Mouse (Mus musculus) C2C12 (cell line): Measurements from ENCODE around the gene Vav1.

Experiments used
- CEBPB ChIP-seq: IDR thresholded peaks from one replicate; pipeline ENCODE4 v1.6.1; 2011; ENCODE audit warnings: low read depth, mild to moderate bottlenecking, control low read depth, moderate library complexity
- CTCF ChIP-seq: IDR thresholded peaks from one replicate; pipeline ENCODE4 v1.5.1; 2011; ENCODE audit not compliant: control insufficient read depth, insufficient read depth, insufficient read length
- MYOD1 ChIP-seq: IDR thresholded peaks from one replicate; pipeline ENCODE4 v1.6.1; 2011; ENCODE audit warnings: low read depth; ENCODE audit not compliant: control insufficient read depth, insufficient read length
- MYOG ChIP-seq: IDR thresholded peaks from one replicate; pipeline ENCODE4 v1.6.1; 2011; ENCODE audit not compliant: control insufficient read depth, insufficient read length; ENCODE audit errors: extremely low read depth
- USF1 ChIP-seq: IDR thresholded peaks from one replicate; pipeline ENCODE4 v1.6.1; 2011; ENCODE audit warnings: low read depth, mild to moderate bottlenecking, control low read depth, moderate library complexity

DNA sequence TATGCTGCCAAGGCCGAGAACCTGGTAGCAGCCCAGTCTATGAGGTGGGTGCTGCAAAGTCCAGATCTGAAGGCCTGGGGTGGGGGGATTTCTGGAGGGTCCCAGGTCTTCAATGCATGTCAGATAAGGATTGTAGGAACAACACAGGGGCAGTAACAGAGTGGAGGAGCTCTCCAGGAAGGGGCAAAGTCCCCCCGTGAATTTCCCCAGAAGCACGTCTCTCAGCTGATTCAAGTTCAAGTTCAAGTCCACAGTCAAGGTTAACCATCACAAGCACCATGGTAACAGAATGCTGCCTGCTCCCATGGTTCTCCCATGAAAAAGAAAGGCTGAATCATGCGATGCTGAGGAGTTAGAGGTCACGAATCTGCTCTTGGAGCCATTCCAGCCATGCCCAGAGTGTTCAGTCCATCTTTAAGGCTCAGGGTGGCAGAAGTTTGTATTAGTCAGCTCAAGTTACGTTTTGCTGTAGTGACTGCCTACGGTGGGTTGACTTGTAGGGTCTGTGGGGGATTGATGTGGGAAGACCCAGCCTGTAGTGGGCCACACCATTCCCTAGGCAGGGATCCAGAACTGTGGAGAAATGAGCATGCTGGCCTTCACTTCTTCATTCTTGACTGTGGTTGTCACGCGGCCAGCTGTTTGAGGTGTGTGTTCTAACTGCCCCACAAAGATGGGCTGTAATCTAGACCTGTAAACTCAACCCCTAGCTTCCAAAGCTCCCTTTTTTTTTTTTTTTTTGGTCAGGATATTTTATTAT, 55.3 kb downstream of the Vav1 start:
- TF ChIP-seq CTCF = no peak
- no peak for TF ChIP-seq CEBPB
- TF ChIP-seq USF1 = no peak
- no peak for TF ChIP-seq MYOD1
- TF ChIP-seq MYOG = no peak
